Mouse (Mus musculus): ENCODE results near the gene Ubp1.

The Ubp1 gene

DNA sequence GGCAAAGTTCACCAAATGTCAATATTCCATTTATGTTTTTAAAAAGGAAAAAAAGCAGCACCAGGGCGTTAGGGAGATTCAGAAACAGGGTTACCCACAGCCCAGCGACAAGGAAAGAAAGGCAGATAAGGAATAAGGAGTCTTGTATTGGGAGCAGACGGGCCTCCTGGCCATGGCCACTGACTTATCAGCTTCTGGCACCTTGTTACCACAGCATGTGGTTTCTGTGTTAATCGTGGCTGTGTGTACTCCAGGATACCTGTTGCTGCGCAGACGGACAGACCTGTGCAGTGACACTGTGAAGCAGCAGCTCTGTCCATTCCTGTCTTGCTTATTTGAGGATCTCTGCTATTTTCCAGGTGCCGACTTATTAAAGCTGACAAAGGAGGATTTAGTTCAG is 38.2 kb downstream of the Ubp1 start:
- peak; percentile 92 for DNase-seq (ENCODE audit: extremely low read depth, low read depth)

DNA sequence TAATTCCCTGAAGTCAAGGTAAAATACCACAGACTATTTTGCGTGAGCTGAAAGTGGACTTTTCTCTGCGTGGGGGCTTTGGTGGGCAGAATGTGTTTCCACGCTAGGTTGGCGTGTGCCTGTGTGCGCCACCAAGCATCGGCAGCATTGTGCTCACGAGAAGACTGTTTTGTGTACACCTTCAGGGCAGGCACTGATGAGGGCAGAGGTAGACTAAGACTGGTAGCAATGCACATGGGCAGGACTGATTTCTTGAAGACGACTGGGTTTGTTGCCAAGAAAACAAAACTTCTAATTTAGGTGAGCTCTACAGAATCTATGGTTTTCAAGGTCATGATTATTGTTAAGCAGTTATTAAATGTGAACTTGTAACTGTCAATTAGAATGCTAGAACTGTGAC is 38.7 kb downstream of the Ubp1 start:
- no peak for DNase-seq (ENCODE audit: extremely low read depth, low read depth)

DNA sequence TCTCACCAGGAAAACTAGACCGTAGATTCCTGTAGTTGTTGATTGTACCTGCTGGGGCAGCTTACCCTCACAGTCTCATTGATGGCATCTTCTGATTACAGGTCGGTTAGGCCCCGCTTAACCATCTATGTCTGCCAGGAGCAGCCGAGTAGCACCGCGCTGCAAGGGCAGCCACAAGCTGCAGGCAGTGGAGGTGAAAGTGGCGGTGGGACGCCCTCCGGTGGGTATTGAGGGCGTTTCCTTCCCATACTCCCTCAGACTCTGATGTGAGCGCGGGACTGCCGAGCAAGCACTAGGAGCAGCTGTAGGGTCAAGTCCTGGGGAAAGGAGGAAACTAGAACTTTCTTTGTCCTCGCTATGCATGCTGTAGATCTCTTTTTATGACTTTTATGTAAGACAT is 39.3 kb downstream of the Ubp1 start:
- no peak for DNase-seq (ENCODE audit: extremely low read depth, low read depth)

DNA sequence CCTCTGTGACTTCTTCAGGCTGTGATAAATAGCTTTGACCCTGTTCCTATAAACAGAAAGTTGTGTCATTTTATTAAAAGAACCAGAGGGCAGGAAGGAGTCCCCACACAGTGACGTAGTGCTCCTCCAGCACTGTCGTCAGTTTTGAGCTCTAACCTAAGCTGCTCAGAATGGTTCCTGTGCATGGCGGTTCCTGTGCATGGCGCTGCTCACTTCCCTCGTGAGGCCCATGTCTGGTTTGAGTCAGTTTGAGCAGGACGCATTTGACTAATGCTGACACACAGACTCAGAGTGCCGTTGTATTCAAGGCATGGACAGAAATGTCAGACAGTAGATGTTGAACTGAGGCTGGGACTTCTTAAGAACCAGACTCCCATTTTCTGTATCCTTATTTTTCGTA is 40.9 kb downstream of the Ubp1 start:
- no peak for DNase-seq (ENCODE audit: extremely low read depth, low read depth)

DNA sequence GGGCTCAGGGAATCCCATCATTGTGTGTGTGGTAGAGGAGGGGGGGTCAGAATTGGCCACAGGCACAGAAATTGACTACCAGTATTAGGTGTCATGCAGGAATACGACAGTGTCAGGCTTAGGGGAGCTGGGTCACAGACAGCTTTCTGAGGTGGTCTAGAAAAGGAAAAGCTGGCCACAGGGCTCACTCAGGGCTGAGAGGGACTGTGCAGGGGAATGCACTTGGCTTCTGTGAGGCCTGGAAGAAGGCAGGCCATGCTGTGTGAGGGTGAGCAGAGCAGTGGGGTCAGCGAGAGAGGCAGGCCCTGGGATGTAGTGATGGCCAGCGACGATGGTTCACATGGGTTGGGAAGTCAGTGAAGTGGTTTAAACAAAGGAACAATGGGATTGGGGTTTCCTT is 43.1 kb downstream of the Ubp1 start:
- no peak for DNase-seq (ENCODE audit: extremely low read depth, low read depth)

DNA sequence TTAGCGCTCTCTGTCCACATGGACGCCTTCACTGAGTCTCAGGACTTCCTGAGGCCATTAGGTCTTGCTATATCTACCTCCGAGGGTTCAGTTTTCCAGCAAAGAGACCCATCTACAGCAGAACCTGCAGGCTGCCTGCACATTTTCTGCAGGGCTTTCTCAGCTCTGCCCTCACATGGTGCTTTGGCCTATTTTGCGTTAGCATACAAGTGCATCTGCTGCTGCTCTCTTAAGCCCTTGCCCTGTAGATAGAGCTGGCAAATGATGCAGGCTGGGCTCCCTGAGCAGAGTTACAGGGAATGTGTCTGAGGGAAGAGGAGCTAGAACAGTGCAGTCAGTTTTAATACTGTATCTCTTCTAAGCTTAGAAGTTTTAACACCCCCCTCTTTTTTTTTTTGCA is 44.2 kb downstream of the Ubp1 start:
- no peak for DNase-seq (ENCODE audit: extremely low read depth, low read depth)

DNA sequence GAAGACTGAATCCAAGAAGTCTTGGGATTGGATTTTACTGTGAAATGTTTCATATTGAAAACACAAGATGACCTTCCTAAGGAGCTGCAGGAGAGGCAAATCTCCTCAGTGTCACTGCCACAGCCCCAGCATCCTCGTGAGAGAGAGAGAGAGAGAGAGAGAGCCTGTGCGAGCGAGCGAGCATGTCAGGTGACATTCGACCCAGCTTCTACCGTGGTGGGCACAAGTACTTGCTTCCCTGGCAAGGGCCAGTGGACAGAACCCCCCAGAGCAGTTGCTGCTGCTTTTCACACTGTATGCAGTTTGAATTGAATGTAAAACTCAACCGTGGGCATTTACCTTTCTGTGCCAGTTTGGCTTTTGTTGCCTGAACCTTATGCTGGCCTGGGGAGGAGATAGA is 44.7 kb downstream of the Ubp1 start:
- DNase-seq (ENCODE audit: extremely low read depth, low read depth): no peak

DNA sequence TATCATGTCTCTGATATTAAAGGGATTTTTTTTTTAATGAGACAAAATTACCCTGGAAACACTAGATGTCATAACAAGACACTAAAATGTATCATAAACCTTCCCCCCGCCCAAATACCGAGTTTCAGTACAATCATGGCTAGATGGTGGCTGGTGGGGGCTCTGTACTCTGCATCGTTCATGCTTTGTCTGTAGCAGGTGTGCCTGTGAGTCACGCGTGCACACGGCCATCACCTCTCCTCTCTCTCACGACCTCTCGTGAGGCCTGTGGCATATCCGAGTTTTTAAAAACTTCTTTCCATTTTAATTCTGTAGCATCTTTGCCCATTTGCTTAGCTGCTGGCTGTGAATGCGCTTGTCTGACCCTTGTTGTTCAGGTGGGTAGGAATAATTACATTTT is 45.5 kb downstream of the Ubp1 start:
- no peak for DNase-seq (ENCODE audit: extremely low read depth, low read depth)

DNA sequence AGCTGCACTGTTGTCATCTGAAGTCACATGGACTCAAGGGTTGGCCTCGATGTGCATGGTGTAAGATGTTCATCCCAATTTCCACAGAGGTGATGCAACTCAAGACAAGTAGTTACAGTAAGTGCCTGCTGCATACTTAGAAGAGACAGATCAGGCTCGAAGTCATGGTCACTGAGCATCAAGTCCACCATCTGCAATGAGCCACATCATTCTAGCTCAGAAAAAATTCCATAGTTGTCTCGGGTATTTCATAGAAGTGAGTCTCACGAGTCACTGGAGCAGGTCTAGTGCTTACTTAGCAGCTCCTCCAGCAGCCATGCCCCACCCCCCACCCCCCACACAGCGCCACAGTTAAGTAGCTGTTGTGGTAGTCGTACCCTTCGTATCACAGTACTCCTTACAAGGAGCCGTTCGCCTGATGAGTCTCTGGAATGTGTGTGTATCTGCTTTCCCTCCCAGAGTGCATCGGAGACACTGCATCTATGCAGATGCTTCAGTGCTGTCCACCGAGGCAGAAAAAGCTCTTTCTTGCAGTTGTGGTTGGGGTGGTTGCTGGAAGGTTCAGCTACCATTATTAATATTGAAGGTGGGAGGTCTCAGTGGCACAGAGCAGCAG is 46.6 kb downstream of the Ubp1 start:
- DNase-seq (ENCODE audit: extremely low read depth, low read depth): no peak

DNA sequence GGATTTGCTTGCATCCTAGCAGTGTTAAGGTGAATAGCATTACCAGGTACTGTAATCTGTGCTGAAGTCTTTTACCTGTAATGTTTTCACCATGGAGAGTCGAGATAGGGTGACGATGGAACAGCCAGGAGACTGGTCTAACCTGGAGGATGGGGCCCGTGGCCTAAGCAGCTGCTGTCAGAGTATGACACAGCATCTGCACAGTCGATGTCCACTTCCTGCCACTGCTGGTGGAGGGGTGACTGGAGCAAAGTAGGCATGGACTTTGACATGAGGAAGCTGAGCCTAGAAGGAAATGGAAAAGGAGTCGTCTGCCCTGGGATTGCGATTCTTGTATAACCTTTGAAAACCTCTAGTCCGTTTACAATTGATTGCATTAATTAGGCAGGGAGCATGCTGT is 47.9 kb downstream of the Ubp1 start:
- DNase-seq (ENCODE audit: extremely low read depth, low read depth): no peak

DNA sequence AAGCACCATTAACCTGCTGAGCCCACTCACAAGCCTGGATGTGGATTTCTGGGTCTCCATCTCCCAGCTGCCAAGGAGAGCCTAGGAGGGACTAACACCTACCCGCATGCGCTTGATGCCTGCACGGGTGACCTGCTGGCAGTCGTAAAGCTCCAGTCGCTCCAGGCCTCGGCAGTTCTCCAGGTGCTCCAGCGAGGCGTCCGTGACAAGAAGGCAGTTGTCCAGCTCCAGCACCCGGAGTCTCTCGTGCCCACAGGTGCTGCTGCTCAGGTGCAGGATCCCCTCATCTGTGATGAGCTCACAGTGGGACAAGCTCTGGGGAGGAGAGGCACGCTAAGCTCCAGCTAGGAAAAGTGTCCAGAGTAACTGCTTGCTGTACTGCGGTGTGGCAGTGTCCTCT is 48.6 kb downstream of the Ubp1 start:
- no peak for DNase-seq (ENCODE audit: extremely low read depth, low read depth)

DNA sequence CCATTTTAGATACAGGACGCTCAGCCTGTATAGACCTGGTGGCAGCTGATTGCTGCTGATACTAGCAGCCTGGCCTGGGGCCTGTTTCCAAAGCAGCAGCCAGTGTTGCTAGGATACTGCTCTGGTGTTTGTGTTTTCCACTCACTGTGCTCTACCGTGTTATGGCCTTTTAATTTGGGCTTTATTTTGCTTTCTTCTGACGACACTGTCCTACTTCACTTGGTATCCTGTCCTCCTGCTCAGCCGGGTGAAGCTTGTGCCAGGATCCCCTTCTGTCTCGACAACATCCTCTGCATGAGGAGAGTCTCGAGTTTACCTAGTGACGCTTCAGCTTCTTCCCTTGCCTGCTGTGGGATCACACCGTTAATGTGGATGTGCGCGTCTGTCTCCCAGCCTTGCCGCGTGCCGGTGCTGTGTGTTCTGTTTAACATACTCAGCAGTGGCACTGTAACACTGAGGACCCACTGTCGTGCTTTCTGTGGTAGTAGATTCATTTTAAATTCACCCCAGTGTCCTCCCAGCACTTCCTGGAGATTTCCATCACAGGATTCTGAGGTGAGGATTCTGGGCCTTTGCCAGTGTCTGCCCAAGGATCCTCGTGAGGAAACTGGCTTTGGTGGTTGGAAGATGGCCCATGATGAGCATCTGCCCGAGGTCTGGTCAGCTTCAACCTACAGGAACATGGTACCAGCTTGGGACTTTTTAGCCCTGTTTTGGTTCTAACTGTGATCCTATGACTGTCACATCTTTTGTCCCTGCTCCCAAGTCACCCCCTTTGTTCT is 50.6 kb downstream of the Ubp1 start:
- DNase-seq (ENCODE audit: extremely low read depth, low read depth): no peak

DNA sequence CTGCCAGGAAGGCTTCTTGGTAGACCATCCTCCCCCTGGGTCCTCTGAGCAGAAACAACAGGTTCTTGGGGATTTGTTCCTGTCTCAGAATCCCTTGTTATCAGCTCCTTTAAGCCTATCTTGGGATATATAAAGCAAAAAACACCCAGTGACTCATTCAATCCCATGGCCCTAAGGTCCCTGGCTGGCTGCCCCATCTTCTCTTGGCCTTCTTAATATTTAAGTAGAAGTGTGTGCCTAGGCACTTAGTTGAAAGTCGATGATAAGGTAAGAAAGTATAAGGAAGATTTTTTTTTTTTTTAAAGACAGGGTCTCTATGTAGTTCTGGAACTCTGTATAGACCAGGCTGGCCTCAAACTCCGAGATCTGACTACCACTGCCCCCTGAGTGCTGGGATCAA is 51.7 kb downstream of the Ubp1 start:
- DNase-seq (ENCODE audit: extremely low read depth, low read depth): no peak

DNA sequence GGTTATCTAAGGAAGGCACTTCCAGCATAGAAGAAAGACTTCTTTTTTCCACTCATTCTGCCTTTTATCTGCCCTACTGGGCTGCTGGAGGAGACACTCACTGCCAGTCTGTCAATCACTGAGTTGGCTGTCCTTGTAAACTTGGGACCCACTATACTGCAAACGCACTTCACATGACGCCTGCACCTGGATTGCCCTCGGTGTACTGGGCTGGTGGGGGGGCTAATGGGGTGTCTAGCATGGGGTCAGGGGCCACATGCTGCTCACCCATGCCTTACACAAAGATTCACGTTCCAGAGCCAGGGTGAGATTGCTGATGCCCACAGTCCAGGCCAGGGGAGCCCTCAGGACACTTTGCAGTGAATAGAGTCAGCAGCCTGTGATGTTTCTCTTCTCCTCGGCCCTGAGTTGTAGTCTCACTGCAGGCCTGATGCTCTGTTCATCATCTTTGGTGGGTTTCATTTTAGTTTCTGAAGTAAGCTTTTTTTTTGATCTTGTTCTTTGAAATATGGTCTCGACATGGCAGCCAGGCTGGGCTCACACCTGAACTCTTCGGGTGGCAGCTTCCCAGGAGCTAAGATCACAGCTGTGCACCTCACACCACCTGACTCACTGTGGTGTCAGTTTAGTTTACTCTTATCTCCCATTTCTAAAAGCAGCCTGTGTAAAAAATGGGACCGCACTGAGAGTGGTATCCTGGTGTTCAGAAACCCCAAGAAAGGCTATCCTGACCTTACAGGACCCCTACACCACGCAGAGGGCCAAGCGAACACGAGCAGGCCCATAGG is 52.3 kb downstream of the Ubp1 start:
- DNase-seq (ENCODE audit: extremely low read depth, low read depth): no peak

DNA sequence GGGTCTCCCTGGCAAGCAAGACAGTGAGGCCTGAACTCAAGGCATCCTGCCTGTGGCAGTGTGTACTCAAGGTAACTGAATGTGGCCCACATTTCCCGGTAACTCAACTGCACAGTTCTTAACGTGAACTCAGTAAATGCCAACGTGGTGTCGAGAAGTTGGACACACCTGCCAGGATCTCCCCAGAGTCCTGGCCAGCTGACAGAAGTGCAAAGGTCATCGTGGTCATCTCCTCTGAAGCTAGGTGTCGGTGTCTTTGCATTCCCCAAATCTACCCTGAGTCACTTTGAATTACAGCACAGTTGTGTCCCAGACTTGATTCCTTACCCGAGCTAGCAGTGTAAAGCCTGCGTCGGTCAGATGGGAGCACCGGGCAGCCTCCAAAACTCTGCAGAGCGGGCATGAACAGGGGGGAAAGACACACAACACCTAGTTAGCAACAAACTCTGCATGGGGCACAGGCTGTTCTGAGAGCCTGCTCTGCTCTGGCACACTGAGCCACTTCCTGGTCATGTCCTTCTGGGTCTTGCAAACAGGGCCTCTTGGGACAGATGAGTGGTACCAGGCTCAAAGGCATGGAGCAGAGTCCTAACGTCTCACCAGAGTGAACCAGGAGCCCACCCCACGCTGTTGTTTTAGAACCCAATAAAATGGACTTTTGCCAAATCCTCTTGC is 54.3 kb downstream of the Ubp1 start:
- no peak for DNase-seq (ENCODE audit: extremely low read depth, low read depth)

DNA sequence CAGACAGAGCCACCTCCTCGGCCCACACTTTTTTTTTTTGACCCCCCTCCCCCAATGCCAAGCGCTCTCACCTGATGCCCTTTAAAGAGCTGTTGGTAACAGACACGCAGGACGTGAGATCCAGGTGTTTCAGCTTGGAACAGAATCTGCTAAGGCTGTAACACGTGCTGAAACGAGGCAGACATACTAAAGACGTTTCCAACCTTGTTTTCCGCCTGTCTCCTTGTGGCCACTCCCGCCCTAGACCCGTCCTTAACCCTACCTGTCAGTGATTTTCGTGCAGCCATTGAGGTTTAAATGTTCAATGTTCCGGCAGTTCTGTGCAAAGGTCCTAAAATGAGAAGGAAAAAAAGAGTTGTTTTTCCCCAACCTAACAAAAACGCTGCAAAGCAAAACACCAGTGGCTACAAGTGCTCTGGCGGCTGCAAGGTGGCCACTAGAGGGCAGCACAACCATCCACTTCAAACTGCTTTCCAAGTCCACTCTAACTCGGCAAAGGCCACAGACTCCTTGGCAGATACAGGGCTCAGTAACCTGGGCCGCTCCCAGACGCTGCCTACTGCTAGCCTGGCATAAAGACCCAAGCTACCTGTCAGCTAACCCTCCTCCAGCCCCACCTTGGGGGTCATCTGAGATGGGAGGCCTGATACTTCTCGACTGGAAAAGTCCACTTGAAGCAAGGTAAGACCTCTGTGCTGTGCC is 60.0 kb downstream of the Ubp1 start:
- peak; percentile 52 for DNase-seq (ENCODE audit: extremely low read depth, low read depth)

DNA sequence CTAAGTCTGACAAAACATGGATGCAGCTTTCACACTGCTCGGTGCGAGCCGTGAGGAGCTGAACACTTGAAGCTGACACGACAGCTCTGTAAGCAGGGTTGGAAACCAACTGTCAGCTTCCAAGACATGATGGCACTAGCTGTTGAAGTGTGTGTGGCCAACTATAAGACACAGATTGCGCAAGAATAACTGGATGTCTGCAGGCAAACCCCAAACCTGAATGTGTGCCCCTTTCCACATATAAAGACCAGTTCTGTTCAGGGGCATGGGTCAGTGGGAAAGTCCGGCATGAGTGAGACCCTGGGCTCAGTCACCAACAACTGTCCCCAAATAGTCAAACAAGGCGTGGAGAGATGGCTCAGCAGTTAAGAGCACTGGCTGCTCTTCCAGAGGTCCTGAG is 62.1 kb downstream of the Ubp1 start:
- no peak for DNase-seq (ENCODE audit: extremely low read depth, low read depth)

DNA sequence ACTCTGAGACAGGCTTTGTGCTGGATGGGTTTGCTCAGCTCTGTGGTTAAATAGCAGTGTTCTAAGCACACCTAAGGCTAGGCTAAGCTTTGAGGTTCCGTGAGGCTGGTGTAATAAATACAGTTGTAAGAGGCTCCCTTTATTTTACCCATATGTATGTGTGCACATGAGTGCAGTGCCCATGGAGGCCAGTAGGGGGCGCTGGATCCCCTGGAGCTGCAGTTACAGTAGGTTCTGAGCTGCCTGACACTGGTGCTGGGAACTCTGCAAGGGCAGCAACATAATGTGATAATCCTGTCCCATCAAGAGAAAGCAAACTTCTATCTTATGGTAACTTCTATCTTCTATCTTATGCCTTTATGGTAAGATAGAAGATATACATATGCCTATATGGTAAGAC is 67.6 kb downstream of the Ubp1 start:
- no peak for DNase-seq (ENCODE audit: extremely low read depth, low read depth)

DNA sequence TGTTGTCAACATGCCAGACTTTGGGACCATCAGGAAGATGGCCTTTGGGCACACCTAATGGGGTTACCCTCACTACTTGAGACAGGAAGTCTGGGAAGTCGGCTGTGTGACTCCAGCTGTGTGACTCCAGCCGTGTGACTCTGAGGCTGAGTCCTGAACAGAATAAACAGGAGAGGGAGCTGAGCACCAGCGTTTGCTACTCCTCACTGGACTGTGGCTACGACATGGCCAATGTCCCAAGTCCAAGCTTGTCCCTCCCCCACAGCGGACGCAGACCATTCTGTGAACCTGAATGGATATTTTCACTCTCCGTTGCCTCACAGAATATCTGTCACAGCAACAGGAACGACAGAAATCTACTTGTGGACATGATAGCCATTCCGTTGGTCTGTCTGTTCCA is 76.1 kb downstream of the Ubp1 start:
- DNase-seq (ENCODE audit: extremely low read depth, low read depth): no peak

DNA sequence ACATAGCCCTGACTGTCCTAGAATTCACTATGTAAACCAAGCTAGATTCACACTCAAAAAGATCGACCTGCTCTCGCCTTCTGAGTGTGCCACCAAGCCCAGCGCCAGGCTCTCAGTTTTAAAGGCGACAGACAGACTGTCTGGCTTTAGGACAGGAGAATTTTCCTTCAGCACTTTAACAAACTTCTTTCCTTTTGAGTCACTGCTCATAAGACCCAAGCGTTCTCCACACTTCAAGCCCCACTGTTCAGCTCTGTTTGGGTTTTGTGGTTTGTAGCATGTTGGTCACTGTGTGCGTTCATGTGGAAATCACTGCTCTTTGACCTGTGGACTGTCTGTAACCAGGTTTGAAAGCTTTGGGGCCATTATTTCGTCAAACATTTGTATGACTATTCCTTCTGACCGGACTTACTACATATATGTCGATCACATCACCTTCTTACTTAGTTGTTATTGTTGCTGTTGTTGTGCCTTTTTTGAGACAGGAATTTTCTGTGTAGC is 77.2 kb downstream of the Ubp1 start:
- no peak for DNase-seq (ENCODE audit: extremely low read depth, low read depth)

DNA sequence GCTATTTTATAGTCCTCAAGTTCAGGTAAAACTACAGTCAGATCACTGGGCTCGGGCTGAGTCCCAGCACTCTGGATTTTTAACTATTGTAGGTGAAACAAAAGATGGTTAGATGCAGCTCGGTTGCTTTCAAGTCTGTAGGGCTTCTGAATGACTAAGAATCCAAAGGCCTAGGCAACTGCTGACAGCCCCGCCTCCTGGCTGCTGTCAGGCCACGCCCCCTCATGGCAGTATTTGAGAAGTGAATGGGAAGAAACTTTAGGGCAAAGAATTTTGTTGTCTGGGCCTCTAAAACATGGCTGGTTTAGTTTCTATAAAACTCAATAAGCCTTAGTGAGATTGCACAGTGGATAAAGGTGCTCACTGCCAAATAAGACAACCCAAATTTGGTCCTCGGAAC is 78.8 kb downstream of the Ubp1 start:
- DNase-seq (ENCODE audit: extremely low read depth, low read depth): no peak
